In genomic region chr5:31563905-31564304, GRCm38 (mm10) we compare ENCODE assay signal across 10 mouse cellular contexts. TPM values are rescaled to one million over a fixed set of nuclear protein-coding genes. Genes with fewer than 3 reads are reported as not detected.
DNase-seq lines count a peak whose midpoint lies in the region; ATAC-seq and TF ChIP-seq lines count a peak whose summit lies in the region.
"Had no signal": no experiment of that assay in that cellular context is flagged by ENCODE, and none has a peak within 500 bp of the region (broad histone marks: within the 10 kb centered on the region; RNA-seq: fewer than 3 reads in every experiment).

No protein-coding gene starts in this region.

- no peaks in the 10 kb centered on the region for H3K27me3 ChIP-seq in embryonic facial prominence, embryonic 13.5 days
- no peaks in the 10 kb centered on the region for H3K27me3 ChIP-seq in embryonic facial prominence, embryonic 10.5 days (replicated peaks; ENCODE audit: low read depth, poor library complexity, severe bottlenecking)
- H3K27me3 ChIP-seq in intestine, embryonic 14.5 days (replicated peaks; ENCODE audit: control insufficient read depth, insufficient read depth, low read length) = no peaks in the 10 kb centered on the region
- no peaks in the 10 kb centered on the region for H3K27me3 ChIP-seq in intestine, embryonic 15.5 days (replicated peaks)
- H3K27me3 ChIP-seq in myocyte (ENCODE audit: control insufficient read depth, insufficient read depth, insufficient read length) = no peaks in the 10 kb centered on the region
- H3K27me3 ChIP-seq in liver, embryonic 11.5 days (replicated peaks; ENCODE audit: control insufficient read depth, insufficient read depth, low read length) = no peaks in the 10 kb centered on the region
- H3K27me3 ChIP-seq: midbrain, embryonic 13.5 days had no signal

- H3K36me3 ChIP-seq in embryonic facial prominence, embryonic 13.5 days = peaks cover 31% of the 10 kb centered on the region
- H3K36me3 ChIP-seq in embryonic facial prominence, embryonic 10.5 days (replicated peaks) = peaks cover 39% of the 10 kb centered on the region
- H3K36me3 ChIP-seq in intestine, embryonic 14.5 days (ENCODE audit: control insufficient read depth, insufficient read depth, low read length) = peaks cover 29% of the 10 kb centered on the region
- H3K36me3 ChIP-seq in intestine, embryonic 15.5 days = no peaks in the 10 kb centered on the region
- H3K36me3 ChIP-seq in myocyte (ENCODE audit: control insufficient read depth, insufficient read depth) = no peaks in the 10 kb centered on the region
- peaks cover 9% of the 10 kb centered on the region for H3K36me3 ChIP-seq in liver, embryonic 11.5 days (ENCODE audit: control insufficient read depth, insufficient read depth, low read length)

- peak overlapping the region; percentile 41; the same call in 1 of the 2 replicates for H3K9ac ChIP-seq in embryonic facial prominence, embryonic 13.5 days
- H3K9ac ChIP-seq in intestine, embryonic 14.5 days (ENCODE audit: low read length) = no peak overlapping the region
- H3K9ac ChIP-seq in intestine, embryonic 15.5 days = no peak overlapping the region
- no peak overlapping the region for H3K9ac ChIP-seq in liver, embryonic 11.5 days (ENCODE audit: low read depth, low read length)
- H3K9ac ChIP-seq: midbrain, embryonic 13.5 days had no signal

- H3K4me1 ChIP-seq in embryonic facial prominence, embryonic 13.5 days = peaks cover 4% of the 10 kb centered on the region
- peaks cover 4% of the 10 kb centered on the region; the same call in 1 of the 2 replicates for H3K4me1 ChIP-seq in embryonic facial prominence, embryonic 10.5 days
- 0 out of 2 replicates have a peak, but pooled peaks cover 4% of the 10 kb centered on the region for H3K4me1 ChIP-seq in intestine, embryonic 14.5 days (replicated peaks; ENCODE audit: control insufficient read depth, insufficient read depth, low read length)
- H3K4me1 ChIP-seq in intestine, embryonic 15.5 days (replicated peaks) = no peaks in the 10 kb centered on the region
- H3K4me1 ChIP-seq in brown adipose tissue, adult 24 weeks (ENCODE audit: control insufficient read depth, insufficient read depth, insufficient read length, low read length) = peaks cover 13% of the 10 kb centered on the region
- no peaks in the 10 kb centered on the region for H3K4me1 ChIP-seq in liver, embryonic 11.5 days (replicated peaks; ENCODE audit: control insufficient read depth, insufficient read depth, low read length)

- H3ac ChIP-seq in myocyte (ENCODE audit: control insufficient read depth, insufficient read length) = no peak overlapping the region

- no peaks in the 10 kb centered on the region for H3K79me2 ChIP-seq in myocyte (ENCODE audit: control insufficient read depth, insufficient read depth)

- peak overlapping the region; percentile 27; the same call in 1 of the 2 replicates for H3K4me2 ChIP-seq in embryonic facial prominence, embryonic 13.5 days
- no peak overlapping the region for H3K4me2 ChIP-seq in intestine, embryonic 14.5 days (ENCODE audit: low read length)
- no peak overlapping the region for H3K4me2 ChIP-seq in intestine, embryonic 15.5 days (replicated peaks)
- H3K4me2 ChIP-seq in myocyte (ENCODE audit: low read depth) = peak overlapping the region; percentile 24
- no peak overlapping the region for H3K4me2 ChIP-seq in liver, embryonic 11.5 days
- H3K4me2 ChIP-seq: midbrain, embryonic 13.5 days had no signal

- H3K4me3 ChIP-seq in embryonic facial prominence, embryonic 13.5 days = no peak overlapping the region
- H3K4me3 ChIP-seq in embryonic facial prominence, embryonic 10.5 days = no peak overlapping the region
- H3K4me3 ChIP-seq in intestine, embryonic 14.5 days (ENCODE audit: low read depth, low read length) = no peak overlapping the region
- no peak overlapping the region for H3K4me3 ChIP-seq in intestine, embryonic 15.5 days (replicated peaks)
- no peak overlapping the region for H3K4me3 ChIP-seq in brown adipose tissue, adult 24 weeks (ENCODE audit: insufficient read depth, low read depth, low read length)
- H3K4me3 ChIP-seq in myocyte = no peak overlapping the region
- H3K4me3 ChIP-seq in liver, embryonic 11.5 days (ENCODE audit: low read depth, low read length) = no peak overlapping the region
- H3K4me3 ChIP-seq: midbrain, embryonic 13.5 days had no signal

- 38% methylated on average over 7 of the region's 7 CpGs for WGBS in embryonic facial prominence, embryonic 13.5 days
- WGBS in embryonic facial prominence, embryonic 10.5 days = 51% methylated on average over 7 of the region's 7 CpGs
- 34% methylated on average over 7 of the region's 7 CpGs for WGBS in intestine, embryonic 14.5 days
- WGBS in intestine, embryonic 15.5 days = 34% methylated on average over 7 of the region's 7 CpGs
- 41% methylated on average over 7 of the region's 7 CpGs for WGBS in liver, embryonic 11.5 days

- TF ChIP-seq POLR2A in myocyte (IDR thresholded peaks at IDR 0.05; ENCODE audit: insufficient read length, low read depth) = no peak

- ATAC-seq in embryonic facial prominence, embryonic 13.5 days (ENCODE audit: insufficient number of reproducible peaks, insufficient read depth, low FRiP score, low TSS enrichment, low read depth) = no peak
- ATAC-seq in intestine, embryonic 14.5 days (replicated peaks; ENCODE audit: low FRiP score, low TSS enrichment, low read depth) = no peak
- no peak for ATAC-seq in intestine, embryonic 15.5 days
- no peak for ATAC-seq in liver, embryonic 11.5 days (replicated peaks; ENCODE audit: low FRiP score)

- no peak overlapping the region for H3K27ac ChIP-seq in embryonic facial prominence, embryonic 13.5 days
- no peak overlapping the region for H3K27ac ChIP-seq in embryonic facial prominence, embryonic 10.5 days (replicated peaks)
- peak overlapping the region; percentile 28; the same call in 1 of the 2 replicates for H3K27ac ChIP-seq in intestine, embryonic 14.5 days (ENCODE audit: low read depth)
- H3K27ac ChIP-seq in intestine, embryonic 15.5 days = no peak overlapping the region
- H3K27ac ChIP-seq in brown adipose tissue, adult 24 weeks (replicated peaks; ENCODE audit: low read depth, low read length) = peak overlapping the region; percentile 48
- H3K27ac ChIP-seq in liver, embryonic 11.5 days (ENCODE audit: low read depth, low read length) = no peak overlapping the region
- H3K27ac ChIP-seq: macrophage; midbrain, embryonic 13.5 days had no signal

- no peaks in the 10 kb centered on the region for H3K9me3 ChIP-seq in embryonic facial prominence, embryonic 13.5 days
- no peaks in the 10 kb centered on the region for H3K9me3 ChIP-seq in embryonic facial prominence, embryonic 10.5 days
- H3K9me3 ChIP-seq in intestine, embryonic 14.5 days (ENCODE audit: control insufficient read depth, low read length) = no peaks in the 10 kb centered on the region
- no peaks in the 10 kb centered on the region for H3K9me3 ChIP-seq in intestine, embryonic 15.5 days
- no peaks in the 10 kb centered on the region for H3K9me3 ChIP-seq in liver, embryonic 11.5 days (ENCODE audit: control insufficient read depth, low read length)
- H3K9me3 ChIP-seq: midbrain, embryonic 13.5 days had no signal

- no peak for DNase-seq in embryonic facial prominence, embryonic 10.5 days (ENCODE audit: low spot score)
- peak; percentile 58 for DNase-seq in intestine, embryonic 14.5 days (ENCODE audit: low spot score)
- DNase-seq in urinary bladder, postnatal 4 days (ENCODE audit: low spot score in 2 of 2) = no peak
- no peak for DNase-seq in liver, embryonic 11.5 days (ENCODE audit: low spot score)

TF ChIP-seq in myocyte, 11 proteins besides CTCF, POLR2A, EP300 and RAD21:
- TF ChIP-seq POLR2AphosphoS2 (IDR thresholded peaks at IDR 0.05; ENCODE audit: insufficient read length, low read depth) (no peak), CEBPB (IDR thresholded peaks at IDR 0.05; ENCODE audit: insufficient read depth, poor library complexity, severe bottlenecking) (no peak), REST (IDR thresholded peaks at IDR 0.05; ENCODE audit: insufficient read depth, insufficient read length) (no peak), MYOD1 (IDR thresholded peaks at IDR 0.05; ENCODE audit: control insufficient read depth in 1 of 3, insufficient read length in 2 of 3, low read depth in 2 of 3) (no peak), E2F4 (IDR thresholded peaks at IDR 0.05; ENCODE audit: insufficient read depth) (no peak)

RNA-seq across cellular contexts. Expression of gene Mrpl33, which starts 32.8 kb away (rescaled TPM):
- 279 and 345 TPM in 2 replicates for polyA plus RNA-seq in embryonic facial prominence, embryonic 13.5 days (2015; fragmentation: Nextera tagmentation; extraction: Ambion mirVana)
- polyA plus RNA-seq in embryonic facial prominence, embryonic 10.5 days (2016; fragmentation: Nextera tagmentation; extraction: Ambion mirVana) = 237 and 243 TPM in 2 replicates
- polyA plus RNA-seq in intestine, embryonic 14.5 days (2014; fragmentation: Nextera tagmentation; extraction: Ambion mirVana) = 298 and 334 TPM in 2 replicates
- polyA plus RNA-seq in intestine, embryonic 15.5 days (2015; fragmentation: Nextera tagmentation; extraction: Ambion mirVana) = 321 and 322 TPM in 2 replicates
- 464 and 474 TPM in 2 replicates for polyA plus RNA-seq in brown adipose tissue, adult 24 weeks (2012; ENCODE audit: insufficient read depth, insufficient read length, missing spikeins)
- 241 TPM for polyA plus RNA-seq in myocyte (2012; fragmentation: generic; extraction: Trizol)
- polyA plus RNA-seq in liver, embryonic 11.5 days (2014; fragmentation: Nextera tagmentation; extraction: Ambion mirVana) = 277 and 300 TPM in 2 replicates

RNA-seq across cellular contexts. Expression of gene Supt7l, which starts 36.3 kb away (rescaled TPM):
- polyA plus RNA-seq in embryonic facial prominence, embryonic 13.5 days (2015; fragmentation: Nextera tagmentation; extraction: Ambion mirVana) = 29.1 and 29.8 TPM in 2 replicates
- polyA plus RNA-seq in embryonic facial prominence, embryonic 10.5 days (2016; fragmentation: Nextera tagmentation; extraction: Ambion mirVana) = 29.3 and 29.6 TPM in 2 replicates
- polyA plus RNA-seq in intestine, embryonic 14.5 days (2014; fragmentation: Nextera tagmentation; extraction: Ambion mirVana) = 14.5 and 16.7 TPM in 2 replicates
- polyA plus RNA-seq in intestine, embryonic 15.5 days (2015; fragmentation: Nextera tagmentation; extraction: Ambion mirVana) = 18.1 TPM in 2 replicates
- 11.2 and 11.5 TPM in 2 replicates for polyA plus RNA-seq in brown adipose tissue, adult 24 weeks (2012; ENCODE audit: insufficient read depth, insufficient read length, missing spikeins)
- 10.0 TPM for polyA plus RNA-seq in myocyte (2012; fragmentation: generic; extraction: Trizol)
- 18.5 and 18.6 TPM in 2 replicates for polyA plus RNA-seq in liver, embryonic 11.5 days (2014; fragmentation: Nextera tagmentation; extraction: Ambion mirVana)

RNA-seq across cellular contexts. Expression of gene Slc4a1ap, which starts 37.1 kb away (rescaled TPM):
- polyA plus RNA-seq in embryonic facial prominence, embryonic 13.5 days (2015; fragmentation: Nextera tagmentation; extraction: Ambion mirVana) = 36.3 and 37.4 TPM in 2 replicates
- 32.2 and 33.1 TPM in 2 replicates for polyA plus RNA-seq in embryonic facial prominence, embryonic 10.5 days (2016; fragmentation: Nextera tagmentation; extraction: Ambion mirVana)
- 25.4 and 28.3 TPM in 2 replicates for polyA plus RNA-seq in intestine, embryonic 14.5 days (2014; fragmentation: Nextera tagmentation; extraction: Ambion mirVana)
- polyA plus RNA-seq in intestine, embryonic 15.5 days (2015; fragmentation: Nextera tagmentation; extraction: Ambion mirVana) = 25.5 and 27.8 TPM in 2 replicates
- polyA plus RNA-seq in brown adipose tissue, adult 24 weeks (2012; ENCODE audit: insufficient read depth, insufficient read length, missing spikeins) = 15.2 and 18.4 TPM in 2 replicates
- 15.9 TPM for polyA plus RNA-seq in myocyte (2012; fragmentation: generic; extraction: Trizol)
- 25.7 and 32.9 TPM in 2 replicates for polyA plus RNA-seq in liver, embryonic 11.5 days (2014; fragmentation: Nextera tagmentation; extraction: Ambion mirVana)

Comparison
In these comparisons a context has a peak if more than half of its experiments do, and no peak if none do; other contexts are left out.
1. H3K27ac ChIP-seq: peak in intestine, embryonic 14.5 days (single experiment) and brown adipose tissue, adult 24 weeks (single experiment); none in embryonic facial prominence, embryonic 13.5 days (single experiment), embryonic facial prominence, embryonic 10.5 days (single experiment), intestine, embryonic 15.5 days (single experiment) and liver, embryonic 11.5 days (single experiment).
2. H3K4me2 ChIP-seq: peak in embryonic facial prominence, embryonic 13.5 days (single experiment) and myocyte (single experiment); none in intestine, embryonic 14.5 days (single experiment), intestine, embryonic 15.5 days (single experiment) and liver, embryonic 11.5 days (single experiment).